Mouse (Mus musculus): ENCODE results near the gene Ninj1. TPM values are rescaled to one million over a fixed set of nuclear protein-coding genes. Genes with fewer than 3 reads are reported as not detected.

Gene Ninj1
- not detected in 2 replicates for polyA plus RNA-seq (2012; ENCODE audit: insufficient read depth, insufficient read length, low replicate concordance, missing spikeins)

DNA sequence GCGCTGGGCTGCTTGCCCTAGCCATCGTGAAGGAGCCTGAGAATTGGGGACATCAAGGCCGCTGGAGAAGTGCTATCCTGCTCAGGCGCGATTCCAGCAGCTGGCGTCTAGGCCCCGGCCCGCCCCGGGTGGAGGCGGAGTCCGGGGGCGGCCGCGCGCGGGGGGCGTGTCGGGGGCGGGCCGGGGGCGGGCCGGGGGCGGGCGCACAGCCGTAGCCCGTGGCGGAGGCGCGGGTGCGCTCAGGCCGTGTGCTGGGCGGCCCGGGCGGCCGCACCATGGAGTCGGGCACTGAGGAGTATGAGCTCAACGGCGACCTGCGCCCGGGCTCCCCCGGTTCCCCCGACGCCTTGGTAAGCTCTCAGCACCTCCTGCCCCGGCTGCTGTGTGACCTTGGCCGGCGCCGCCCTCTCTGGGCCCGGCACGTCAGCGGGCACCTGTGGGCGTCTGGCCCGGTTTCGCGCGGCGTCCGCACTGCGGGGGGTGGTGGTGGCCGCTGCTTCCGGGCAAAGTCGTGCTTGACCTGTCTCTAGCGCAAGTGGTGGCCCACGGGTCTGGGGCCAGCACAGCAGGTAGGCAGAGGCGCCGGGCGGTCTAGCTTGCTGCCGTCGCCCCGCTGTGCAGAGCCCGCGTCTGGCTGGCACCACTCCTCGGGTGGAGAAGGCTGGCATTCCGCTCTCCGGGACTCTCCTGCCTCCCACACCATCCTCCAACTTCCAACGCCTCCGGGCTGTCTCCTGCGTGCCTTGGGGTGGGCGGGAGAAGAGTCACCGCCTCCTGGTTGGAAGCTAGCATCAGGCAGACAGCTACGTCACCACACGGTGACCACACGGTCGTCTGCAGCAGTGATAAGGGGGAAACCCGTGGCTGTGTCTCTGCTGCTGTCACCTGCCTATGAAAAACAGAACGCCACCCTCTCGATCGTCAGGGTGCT is at the start of gene Ninj1:
Gene Ninj1, plus strand, starts transcription at position 198 of the 931 bp plus-strand sequence.
- peaks cover 56% of the 10 kb centered on the region for H3K4me1 ChIP-seq (ENCODE audit: control insufficient read depth, insufficient read depth, low read length)
- under 1% methylated on average over 72 of the region's 87 CpGs for WGBS
- H3K4me3 ChIP-seq (ENCODE audit: insufficient read depth, low read depth, low read length): peak within 1 kb of the TSS; percentile 71
- peak within 1 kb of the TSS; percentile 77 for H3K27ac ChIP-seq (ENCODE audit: insufficient read depth, low read depth, low read length)
- TF ChIP-seq POLR2A (IDR thresholded peaks at IDR 0.05; ENCODE audit: insufficient read depth, low read depth, low read length) (peak; percentile 40; the same call in 1 of the 2 replicates), CTCF (IDR thresholded peaks at IDR 0.05; ENCODE audit: insufficient read depth, low read depth, low read length) (peak; percentile 5; the same call in 1 of the 2 replicates)

DNA sequence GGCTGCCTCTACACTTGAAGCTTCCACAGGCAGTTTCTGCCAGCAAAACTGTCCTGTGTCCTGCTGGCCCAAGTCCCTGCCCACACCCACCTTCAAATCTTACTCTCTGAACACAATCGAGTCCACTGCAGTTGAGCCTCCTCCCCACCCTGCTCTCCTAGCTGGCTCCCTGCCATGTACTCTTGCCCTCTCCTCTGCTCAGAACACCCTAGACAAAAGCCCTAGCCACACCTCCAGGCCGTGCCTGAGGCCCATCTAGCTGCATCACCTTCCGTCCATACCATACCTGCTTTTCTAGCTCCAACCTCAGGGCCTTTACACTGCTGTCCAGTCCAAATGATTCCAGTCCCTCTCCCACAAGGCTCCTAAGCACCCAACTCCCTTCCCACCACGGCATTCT is 46.7 kb upstream of the Ninj1 start:
- Histone ChIP-seq H3K4me1 (ENCODE audit: control insufficient read depth, insufficient read depth, low read length) (peaks cover 48% of the 10 kb centered on the region), H3K27ac (ENCODE audit: insufficient read depth, low read depth, low read length) (no peak overlapping the region), H3K4me3 (ENCODE audit: insufficient read depth, low read depth, low read length) (no peak overlapping the region)
- TF ChIP-seq POLR2A (IDR thresholded peaks at IDR 0.05; ENCODE audit: insufficient read depth, low read depth, low read length): no peak
- 52% methylated on average over 4 of the region's 4 CpGs for WGBS

DNA sequence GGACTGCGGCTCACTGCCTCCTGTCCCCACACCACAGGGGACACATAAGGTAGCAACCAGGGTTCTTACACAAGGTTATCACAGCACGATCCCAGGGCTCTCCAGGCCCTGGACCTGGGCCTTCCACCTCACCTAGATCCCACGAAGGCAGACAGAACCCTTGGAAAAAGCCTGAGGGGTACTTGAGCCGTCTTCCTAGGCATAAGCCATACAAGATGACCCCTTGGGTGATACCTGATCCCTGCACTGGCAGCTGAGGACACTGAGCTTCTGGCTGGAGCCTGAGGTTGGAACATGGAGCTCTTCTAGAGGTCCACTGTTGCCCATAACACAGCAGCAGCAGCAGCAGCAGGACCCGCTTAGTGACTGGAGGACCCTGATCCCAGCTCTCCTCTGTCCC is 44.9 kb upstream of the Ninj1 start:
- Histone ChIP-seq H3K4me1 (ENCODE audit: control insufficient read depth, insufficient read depth, low read length) (peaks cover 51% of the 10 kb centered on the region), H3K27ac (ENCODE audit: insufficient read depth, low read depth, low read length) (no peak overlapping the region), H3K4me3 (ENCODE audit: insufficient read depth, low read depth, low read length) (no peak overlapping the region)
- WGBS: 90% methylated on average over 5 of the region's 5 CpGs
- TF ChIP-seq POLR2A (IDR thresholded peaks at IDR 0.05; ENCODE audit: insufficient read depth, low read depth, low read length) (no peak), CTCF (IDR thresholded peaks at IDR 0.05; ENCODE audit: insufficient read depth, low read depth, low read length) (no peak)

DNA sequence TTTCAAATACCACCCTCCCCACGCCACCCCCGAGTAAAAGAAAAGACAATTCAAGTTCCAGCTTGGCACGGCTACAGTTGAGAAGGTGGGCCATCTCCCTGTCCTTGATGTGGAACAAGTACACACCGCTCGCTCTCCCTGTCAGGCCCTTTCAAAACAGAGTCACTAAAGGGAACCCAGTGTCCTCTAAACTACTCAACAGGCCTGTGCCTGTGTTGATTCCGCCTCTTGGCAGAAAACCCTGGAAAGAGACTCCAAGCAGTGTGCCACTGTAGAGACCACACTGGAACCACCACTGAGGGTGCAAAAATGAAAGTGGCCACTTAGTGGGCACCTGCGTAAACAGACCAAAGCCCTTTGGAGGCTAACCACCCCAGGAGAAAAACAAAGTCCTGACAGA is 44.0 kb upstream of the Ninj1 start:
- H3K4me3 ChIP-seq (ENCODE audit: insufficient read depth, low read depth, low read length): no peak overlapping the region
- H3K4me1 ChIP-seq (ENCODE audit: control insufficient read depth, insufficient read depth, low read length): peaks cover 57% of the 10 kb centered on the region
- H3K27ac ChIP-seq (ENCODE audit: insufficient read depth, low read depth, low read length): no peak overlapping the region
- WGBS: 55% methylated on average over 7 of the region's 7 CpGs
- TF ChIP-seq POLR2A (IDR thresholded peaks at IDR 0.05; ENCODE audit: insufficient read depth, low read depth, low read length) (no peak), CTCF (IDR thresholded peaks at IDR 0.05; ENCODE audit: insufficient read depth, low read depth, low read length) (no peak)

DNA sequence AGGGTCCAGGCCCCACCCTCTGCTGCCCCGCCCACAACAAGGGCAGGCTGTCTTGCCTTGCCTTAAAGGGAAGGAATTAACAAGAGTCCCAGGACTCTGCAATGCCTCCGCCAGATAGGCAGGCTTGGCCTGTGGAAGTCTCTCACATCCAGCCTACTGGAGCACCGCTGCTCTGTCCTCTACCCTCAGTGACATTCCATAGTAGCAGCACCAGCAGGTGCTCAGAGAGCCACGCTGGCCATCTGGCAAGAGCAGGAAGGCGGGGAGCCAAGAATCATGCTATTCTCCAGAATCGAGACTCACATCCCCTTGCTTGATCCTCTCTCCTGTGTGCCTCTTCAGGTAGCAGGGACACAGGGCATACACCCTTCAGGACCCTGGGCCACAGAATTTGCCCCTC is 42.8 kb upstream of the Ninj1 start:
- peak overlapping the region; percentile 2 for H3K4me3 ChIP-seq (ENCODE audit: insufficient read depth, low read depth, low read length)
- H3K4me1 ChIP-seq (ENCODE audit: control insufficient read depth, insufficient read depth, low read length): peaks cover 55% of the 10 kb centered on the region
- TF ChIP-seq POLR2A (IDR thresholded peaks at IDR 0.05; ENCODE audit: insufficient read depth, low read depth, low read length) (no peak), CTCF (IDR thresholded peaks at IDR 0.05; ENCODE audit: insufficient read depth, low read depth, low read length) (no peak)
- H3K27ac ChIP-seq (ENCODE audit: insufficient read depth, low read depth, low read length): no peak overlapping the region
- WGBS: 33% methylated on average over 6 of the region's 6 CpGs

DNA sequence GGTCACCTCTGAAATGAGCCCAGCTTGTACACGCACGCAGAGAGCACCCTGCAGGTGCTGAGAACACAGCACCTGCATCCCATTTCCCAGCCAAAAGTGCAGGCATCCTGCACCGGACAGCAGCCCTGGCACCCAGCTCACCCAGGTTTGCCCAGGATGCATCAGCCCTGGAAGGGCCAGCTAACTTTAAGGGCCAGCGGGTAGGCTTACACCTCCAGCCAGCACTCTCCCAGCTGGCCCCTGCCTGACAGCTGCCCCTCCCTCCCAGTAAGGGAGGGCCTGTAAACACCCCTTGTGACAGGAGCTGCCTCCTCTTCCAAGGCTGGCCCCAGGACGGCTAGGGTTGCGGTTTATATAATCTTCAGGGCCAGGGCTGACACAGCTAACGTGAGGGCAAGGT is 41.9 kb upstream of the Ninj1 start:
- 0 out of 2 replicates have a peak overlapping the region, but pooled peaks have one; percentile 61 for H3K27ac ChIP-seq (ENCODE audit: insufficient read depth, low read depth, low read length)
- 31% methylated on average over 7 of the region's 7 CpGs for WGBS

DNA sequence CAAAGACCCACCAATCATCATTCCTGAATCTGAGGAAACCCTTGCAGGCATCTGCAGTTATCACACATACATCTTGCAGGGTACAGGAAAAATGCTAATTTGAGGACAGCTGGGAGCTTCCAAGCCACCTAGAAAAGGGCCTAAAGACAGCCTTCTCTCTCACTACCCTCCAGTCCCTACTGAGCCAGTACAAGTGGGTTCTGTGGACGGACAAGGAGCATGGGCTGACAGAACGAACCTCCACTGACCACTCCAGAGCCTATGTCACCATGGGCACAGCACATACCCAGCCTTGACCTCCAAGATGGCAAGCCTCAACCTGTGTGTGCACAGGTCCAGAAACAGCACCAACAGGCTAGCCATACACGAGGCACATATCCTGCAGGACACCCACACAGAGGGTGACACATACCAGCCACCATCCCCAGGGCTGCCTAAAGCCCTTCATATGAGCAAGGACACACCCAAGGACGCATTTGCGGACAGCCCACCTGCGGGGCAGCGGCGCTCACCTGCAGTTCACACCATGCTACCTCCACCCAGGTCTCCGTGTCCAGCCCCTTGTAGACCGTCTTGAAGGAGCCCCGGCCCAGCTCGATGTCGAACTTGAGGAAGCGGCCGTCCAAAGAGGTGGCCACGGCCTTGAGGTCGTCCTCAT is 41.1 kb upstream of the Ninj1 start:
- H3K4me1 ChIP-seq (ENCODE audit: control insufficient read depth, insufficient read depth, low read length): peaks cover 41% of the 10 kb centered on the region
- no peak for TF ChIP-seq CTCF (IDR thresholded peaks at IDR 0.05; ENCODE audit: insufficient read depth, low read depth, low read length)
- no peak for TF ChIP-seq POLR2A (IDR thresholded peaks at IDR 0.05; ENCODE audit: insufficient read depth, low read depth, low read length)
- H3K4me3 ChIP-seq (ENCODE audit: insufficient read depth, low read depth, low read length): peak overlapping the region; percentile 99
- WGBS: 14% methylated on average over 17 of the region's 17 CpGs
- peak overlapping the region; percentile 61 for H3K27ac ChIP-seq (ENCODE audit: insufficient read depth, low read depth, low read length)

More for the DNA sequence above, 41.9 kb upstream of the Ninj1 start:
- Histone ChIP-seq H3K4me1 (ENCODE audit: control insufficient read depth, insufficient read depth, low read length) (peaks cover 48% of the 10 kb centered on the region), H3K4me3 (ENCODE audit: insufficient read depth, low read depth, low read length) (peak overlapping the region; percentile 99)
- no peak for TF ChIP-seq POLR2A (IDR thresholded peaks at IDR 0.05; ENCODE audit: insufficient read depth, low read depth, low read length)
- TF ChIP-seq CTCF (IDR thresholded peaks at IDR 0.05; ENCODE audit: insufficient read depth, low read depth, low read length): no peak

DNA sequence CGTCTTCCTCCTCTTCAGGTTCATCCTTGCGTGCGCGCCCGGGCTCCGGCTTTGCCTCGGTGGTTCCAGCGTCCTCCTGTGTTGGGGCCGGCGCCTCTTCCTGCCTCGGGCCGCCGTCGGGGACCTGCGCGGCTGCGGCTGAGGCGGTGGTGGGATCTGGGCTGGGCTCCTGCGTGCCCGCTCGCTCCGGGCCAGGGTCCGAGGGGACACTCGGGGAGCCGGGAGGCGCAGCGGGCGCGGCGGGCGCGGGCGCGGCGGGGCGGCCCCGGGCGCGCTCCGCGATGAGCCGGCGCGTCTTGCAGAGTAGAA is 40.6 kb upstream of the Ninj1 start:
- Histone ChIP-seq H3K27ac (ENCODE audit: insufficient read depth, low read depth, low read length) (peak overlapping the region; percentile 61), H3K4me1 (ENCODE audit: control insufficient read depth, insufficient read depth, low read length) (peaks cover 41% of the 10 kb centered on the region), H3K4me3 (ENCODE audit: insufficient read depth, low read depth, low read length) (peak overlapping the region; percentile 99)
- 1% methylated on average over 44 of the region's 44 CpGs for WGBS
- TF ChIP-seq CTCF (IDR thresholded peaks at IDR 0.05; ENCODE audit: insufficient read depth, low read depth, low read length) (no peak), POLR2A (IDR thresholded peaks at IDR 0.05; ENCODE audit: insufficient read depth, low read depth, low read length) (no peak)
